Mouse (Mus musculus) adipose tissue, adult 10 weeks (tissue): ENCODE data around the gene Pld6. TPM values are rescaled to one million over a fixed set of nuclear protein-coding genes. Genes with fewer than 3 reads are reported as not detected.

ENCODE experiments used
- polyA plus RNA-seq: library from polyadenylated mRNA; stranded (reverse); fragments of 350-450 nt; fragmentation: Illumina TruSeq; extraction: RNeasy Lipid Tissue Mini Kit (QIAGEN cat#74804); gene quantifications from one replicate; pipeline ENCODE4 v1.2.3, GENCODE M21; 2014; ENCODE audit warnings: low read depth, low replicate concordance

Gene Pld6
- 1.3 TPM for polyA plus RNA-seq

GRCm38 (mm10) chr11:59787199-59787781 lies at the start of gene Pld6:
TSS of gene Pld6 (minus strand) at chr11:59787645.

GRCm38 (mm10) chr11:59809670-59810474 lies 22.4 kb upstream of the Pld6 start, which contains the start of gene Flcn:
TSS of gene Flcn (minus strand) at chr11:59810016.

Other genes with a start within 250 kb of the Pld6 start
- 0.71 TPM for gene Nlrp3, start 246.1 kb downstream of the Pld6 start, polyA plus RNA-seq
- gene Olfr222, start 211.4 kb downstream of the Pld6 start, polyA plus RNA-seq = not detected
- gene Olfr223, start 194.4 kb downstream of the Pld6 start, polyA plus RNA-seq = not detected
- 164 TPM for gene Mprip, start 126.3 kb downstream of the Pld6 start, polyA plus RNA-seq
- 28.3 TPM for gene Flcn, start 22.4 kb upstream of the Pld6 start, polyA plus RNA-seq
- gene Nt5m, start 51.8 kb upstream of the Pld6 start, polyA plus RNA-seq = 20.5 TPM
- 62.5 TPM for gene Cops3, start 52.2 kb upstream of the Pld6 start, polyA plus RNA-seq
- 35.9 TPM for gene Med9, start 160.6 kb upstream of the Pld6 start, polyA plus RNA-seq
- gene Rasd1, start 177.3 kb upstream of the Pld6 start, polyA plus RNA-seq = 137 TPM